Mouse (Mus musculus): Measurements from ENCODE around the gene Cpm.

DNA sequence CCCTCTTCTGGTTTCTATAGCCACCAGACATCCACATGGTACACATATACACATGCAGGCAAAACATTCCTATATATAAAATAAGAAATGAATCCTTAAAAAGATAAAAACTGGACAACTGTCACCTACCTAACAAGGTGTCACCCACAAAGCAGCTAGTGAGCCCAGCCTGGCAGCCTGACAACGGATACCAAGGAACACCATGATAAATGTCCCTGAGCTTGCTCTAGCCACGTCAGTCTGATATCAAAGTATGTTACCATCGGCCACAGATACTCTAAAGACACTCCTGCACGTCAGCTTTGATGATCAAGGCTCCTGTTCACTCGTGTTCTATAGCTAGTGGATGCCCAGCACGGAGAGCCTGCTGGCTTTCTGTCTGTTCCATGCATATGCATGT lies 77.1 kb downstream of the Cpm start:
- TF ChIP-seq CTCF (IDR thresholded peaks at IDR 0.05; ENCODE audit: low read depth) = no peak
- no peak for TF ChIP-seq EP300 (IDR thresholded peaks at IDR 0.05; ENCODE audit: low read depth)

All from liver, embryonic 14.5 days (tissue).